Comparison of ENCODE assay signal across 10 mouse cellular contexts in genomic region chr11:32102976-32103375, GRCm38 (mm10).
DNase-seq lines count a peak whose midpoint lies in the region; ATAC-seq and TF ChIP-seq lines count a peak whose summit lies in the region.
"Had no signal": no experiment of that assay in that cellular context is flagged by ENCODE, and none has a peak within 500 bp of the region (broad histone marks: within the 10 kb centered on the region; RNA-seq: fewer than 3 reads in every experiment).

No protein-coding gene starts in this region.

- ATAC-seq in heart, embryonic 14.5 days (ENCODE audit: insufficient number of reproducible peaks, insufficient read depth, low FRiP score, low read depth) = no peak
- no peak for ATAC-seq in hindbrain, embryonic 14.5 days (ENCODE audit: low FRiP score)
- 0 out of 2 replicates have a peak, but pooled peaks have one; percentile 31 for ATAC-seq in midbrain, embryonic 11.5 days (ENCODE audit: low FRiP score)

- peak overlapping the region; percentile 44 for H3K4me2 ChIP-seq in heart, embryonic 14.5 days (ENCODE audit: low read length)
- H3K4me2 ChIP-seq in hindbrain, embryonic 14.5 days (replicated peaks) = peak overlapping the region; percentile 15; the same call in 1 of the 2 replicates
- peak overlapping the region; percentile 30; the same call in 1 of the 2 replicates for H3K4me2 ChIP-seq in midbrain, embryonic 11.5 days

- no peak for TF ChIP-seq CTCF in cerebellum, adult 2 months (IDR thresholded peaks at IDR 0.05; ENCODE audit: borderline replicate concordance, insufficient read depth, low read depth, low read length)

- peak overlapping the region; percentile 35; the same call in 1 of the 2 replicates for H3K9ac ChIP-seq in heart, embryonic 14.5 days (ENCODE audit: low read length)
- no peak overlapping the region for H3K9ac ChIP-seq in ES-E14 (ENCODE audit: insufficient read depth, low read depth, low read length, poor library complexity, severe bottlenecking)
- 0 out of 2 replicates have a peak overlapping the region, but pooled peaks have one; percentile 22 for H3K9ac ChIP-seq in hindbrain, embryonic 14.5 days
- peak overlapping the region; percentile 0; the same call in 1 of the 2 replicates for H3K9ac ChIP-seq in midbrain, embryonic 11.5 days (ENCODE audit: low read length)

- no peak overlapping the region for H3K27ac ChIP-seq in heart, embryonic 14.5 days (replicated peaks in 1 of 2; ENCODE audit: control insufficient read depth in 1 of 2, insufficient read depth in 1 of 2, low read depth in 2 of 2, low read length in 2 of 2)
- no peak overlapping the region for H3K27ac ChIP-seq in ES-E14 (ENCODE audit: insufficient read depth, low read depth, low read length, poor library complexity, severe bottlenecking)
- 0 out of 2 replicates have a peak overlapping the region, but pooled peaks have one; percentile 3 for H3K27ac ChIP-seq in hindbrain, embryonic 14.5 days
- no peak overlapping the region for H3K27ac ChIP-seq in midbrain, embryonic 11.5 days (ENCODE audit: low read depth, low read length)
- no peak overlapping the region for H3K27ac ChIP-seq in cerebellum, adult 2 months (ENCODE audit: insufficient read depth, low read length)

- no peaks in the 10 kb centered on the region for H3K27me3 ChIP-seq in heart, embryonic 14.5 days (ENCODE audit: control insufficient read depth, insufficient read depth, low read length)
- H3K27me3 ChIP-seq in hindbrain, embryonic 14.5 days (ENCODE audit: control insufficient read depth, insufficient read depth, low read length) = no peaks in the 10 kb centered on the region
- H3K27me3 ChIP-seq in midbrain, embryonic 11.5 days (ENCODE audit: control insufficient read depth, insufficient read depth, low read length) = no peaks in the 10 kb centered on the region
- no peaks in the 10 kb centered on the region for H3K27me3 ChIP-seq in cerebellum, adult 2 months (ENCODE audit: control insufficient read depth, insufficient read depth, low read length)

- H3K4me3 ChIP-seq in heart, embryonic 14.5 days (ENCODE audit: control insufficient read depth in 1 of 2, insufficient read depth in 1 of 2, low read depth in 1 of 2, low read length in 2 of 2) = no peak overlapping the region
- H3K4me3 ChIP-seq in ES-E14 (ENCODE audit: insufficient read depth in 1 of 2, low read depth in 1 of 2, low read length in 2 of 2, poor library complexity in 1 of 2, severe bottlenecking in 1 of 2) = 0 out of 4 replicates have a peak overlapping the region, but pooled peaks of 1 of the 2 experiments have one; percentile 4
- no peak overlapping the region for H3K4me3 ChIP-seq in hindbrain, embryonic 14.5 days (replicated peaks; ENCODE audit: low read length)
- no peak overlapping the region for H3K4me3 ChIP-seq in midbrain, embryonic 11.5 days (ENCODE audit: low read depth, low read length)
- H3K4me3 ChIP-seq in cerebellum, adult 2 months (replicated peaks; ENCODE audit: insufficient read depth, low read depth, low read length) = no peak overlapping the region
- H3K4me3 ChIP-seq: erythroblast, embryonic 14.5 days had no signal

- WGBS in heart, embryonic 14.5 days = 11% methylated on average over 12 of the region's 12 CpGs
- WGBS in hindbrain, embryonic 14.5 days = 12% methylated on average over 12 of the region's 12 CpGs
- WGBS in midbrain, embryonic 11.5 days = 13% methylated on average over 12 of the region's 12 CpGs
- WGBS in cerebellum, adult 2 months = 30% methylated on average over 12 of the region's 12 CpGs

- no peaks in the 10 kb centered on the region for H3K36me3 ChIP-seq in heart, embryonic 14.5 days (ENCODE audit: control insufficient read depth, insufficient read depth, low read length)
- H3K36me3 ChIP-seq in ES-E14 (ENCODE audit: control insufficient read depth, insufficient read depth, low read length, poor library complexity, severe bottlenecking) = no peaks in the 10 kb centered on the region
- no peaks in the 10 kb centered on the region for H3K36me3 ChIP-seq in hindbrain, embryonic 14.5 days (replicated peaks; ENCODE audit: control insufficient read depth, insufficient read depth)
- H3K36me3 ChIP-seq in midbrain, embryonic 11.5 days (ENCODE audit: control insufficient read depth, insufficient read depth, low read length) = no peaks in the 10 kb centered on the region
- H3K36me3 ChIP-seq: G1E had no signal

- in situ Hi-C loops in ES-E14 (cut with MboI; ENCODE audit: low sequenced_read_pairs in 2 of 2, unreplicated experiment in 2 of 2) = no loop called here

- H3K4me1 ChIP-seq in heart, embryonic 14.5 days (ENCODE audit: control insufficient read depth in 2 of 2, insufficient read depth in 2 of 2, low read length in 2 of 2) = peaks cover 3 to 8% of the 10 kb centered on the region in 2 experiments; a peak in 2 of 4 replicates
- peaks cover 3 to 11% of the 10 kb centered on the region in 2 experiments; a peak in 2 of 4 replicates for H3K4me1 ChIP-seq in ES-E14 (ENCODE audit: control insufficient read depth in 2 of 2, insufficient read depth in 2 of 2, low read length in 2 of 2, poor library complexity in 1 of 2)
- H3K4me1 ChIP-seq in hindbrain, embryonic 14.5 days (replicated peaks; ENCODE audit: control insufficient read depth, insufficient read depth, low read length) = peaks cover 24% of the 10 kb centered on the region
- peaks cover 25% of the 10 kb centered on the region for H3K4me1 ChIP-seq in midbrain, embryonic 11.5 days (ENCODE audit: control insufficient read depth, insufficient read depth, low read length)
- H3K4me1 ChIP-seq in cerebellum, adult 2 months (ENCODE audit: control insufficient read depth, insufficient read depth, low read length) = no peaks in the 10 kb centered on the region

- no peaks in the 10 kb centered on the region for H3K9me3 ChIP-seq in heart, embryonic 14.5 days (ENCODE audit: control insufficient read depth, low read length)
- no peaks in the 10 kb centered on the region for H3K9me3 ChIP-seq in ES-E14 (ENCODE audit: control insufficient read depth, insufficient read depth, low read depth, low read length)
- no peaks in the 10 kb centered on the region for H3K9me3 ChIP-seq in hindbrain, embryonic 14.5 days (ENCODE audit: control insufficient read depth, low read length)
- H3K9me3 ChIP-seq in midbrain, embryonic 11.5 days (ENCODE audit: control insufficient read depth, low read length) = no peaks in the 10 kb centered on the region
- H3K9me3 ChIP-seq: G1E had no signal

- DNase-seq in heart, postnatal 4 days = no peak
- DNase-seq in ES-E14 (ENCODE audit: low read depth, low spot score) = peak; percentile 56
- no peak for DNase-seq in hindbrain, embryonic 14.5 days (ENCODE audit: low spot score)
- DNase-seq in midbrain, embryonic 11.5 days (ENCODE audit: low spot score, missing footprints) = peak; percentile 90
- DNase-seq in adrenal gland, postnatal 14 days = no peak
- no peak for DNase-seq in cerebellum, adult 2 months
- DNase-seq in ovary, adult 18-20 months (ENCODE audit: low spot score) = no peak

- TF ChIP-seq POLR2A in cerebellum, adult 2 months (IDR thresholded peaks at IDR 0.05; ENCODE audit: borderline replicate concordance, insufficient read depth, low read length) = no peak

TF ChIP-seq in ES-E14, 5 proteins besides CTCF, POLR2A, EP300 and RAD21:
- TF ChIP-seq MAFK (IDR thresholded peaks at IDR 0.05; ENCODE audit: insufficient read depth, low read depth, low read length) (no peak), CHD2 (IDR thresholded peaks at IDR 0.05; ENCODE audit: low read depth, low read length) (no peak), ZC3H11A (IDR thresholded peaks at IDR 0.05; ENCODE audit: borderline replicate concordance, low read depth, low read length) (no peak), ZNF384 (IDR thresholded peaks at IDR 0.05; ENCODE audit: low read depth, low read length) (no peak), HCFC1 (IDR thresholded peaks at IDR 0.05; ENCODE audit: borderline replicate concordance, insufficient read depth, low read length) (no peak)

Comparison
In these comparisons a context has a peak if more than half of its experiments do, and no peak if none do; other contexts are left out.
1. DNase-seq: peak in ES-E14 (single experiment) and midbrain, embryonic 11.5 days (single experiment); none in heart, postnatal 4 days (single experiment), hindbrain, embryonic 14.5 days (single experiment), adrenal gland, postnatal 14 days (single experiment), cerebellum, adult 2 months (0 of 2) and ovary, adult 18-20 months (single experiment).
2. Peak in every context shown above with its lines, with median percentiles within 50 percentile points of each other: H3K4me2 ChIP-seq.